Mouse (Mus musculus) liver, embryonic 16.5 days (tissue): ENCODE data around the gene Hipk2. TPM values are rescaled to one million over a fixed set of nuclear protein-coding genes. Genes with fewer than 3 reads are reported as not detected.
"Not testable (repeated sequence)": the region's sequence is repeated elsewhere in the genome, so short reads cannot be mapped to it uniquely, and the experiment has no call there.

Source experiments
- ATAC-seq: fragments of 200-750 bp; cut with Nextera tagmentation; 2 replicates; pipeline ENCODE4 v1.8.0; 2017; ENCODE audit warnings: low read depth, mild to moderate bottlenecking, moderate number of reproducible peaks, moderate library complexity
- H3K27ac ChIP-seq: fragments of 300-500 bp; sonication (generic); 2 replicates; pipeline ENCODE4 v1.5.1; 2014; ENCODE audit warnings: mild to moderate bottlenecking, low read length
- H3K27me3 ChIP-seq: fragments of 300-500 bp; sonication (generic); 2 replicates; pipeline ENCODE4 v1.6.1; 2014; ENCODE audit warnings: low read depth, low read length, mixed read lengths; ENCODE audit not compliant: control insufficient read depth, insufficient read depth
- H3K36me3 ChIP-seq: fragments of 300-500 bp; sonication (generic); 2 replicates; pipeline ENCODE4 v1.6.1; 2014; ENCODE audit warnings: mild to moderate bottlenecking; ENCODE audit not compliant: control insufficient read depth, insufficient read depth
- H3K4me1 ChIP-seq: fragments of 300-500 bp; sonication (generic); 2 replicates; pipeline ENCODE4 v1.6.1; 2014; ENCODE audit warnings: low read depth, low read length, mixed read lengths; ENCODE audit not compliant: control insufficient read depth
- H3K4me2 ChIP-seq: fragments of 300-500 bp; sonication (generic); 2 replicates; pipeline ENCODE4 v1.6.1; 2014; ENCODE audit warnings: low read depth, low read length, mixed read lengths
- H3K4me3 ChIP-seq: fragments of 300-500 bp; sonication (generic); 2 replicates; pipeline ENCODE4 v1.5.1; 2014; ENCODE audit warnings: low read depth, mild to moderate bottlenecking, low read length
- H3K9ac ChIP-seq: fragments of 300-500 bp; sonication (generic); 2 replicates; pipeline ENCODE4 v1.6.1; 2014; ENCODE audit warnings: low read depth, low read length
- H3K9me3 ChIP-seq: fragments of 300-500 bp; sonication (generic); replicated peaks from 2 replicates; pipeline ENCODE4 v1.6.1; 2016; ENCODE audit warnings: low read length; ENCODE audit not compliant: control insufficient read depth
- WGBS: fragments of 180-500 bp; shearing (Covaris S2); extraction: QIAGEN DNeasy Blood & Tissue Kit; methylation state at CpG from one replicate; pipeline ENCODE4 v1.1.7; 2014; ENCODE audit not compliant: insufficient replicate concordance; 5-methylcytosine and 5-hydroxymethylcytosine counted together
- polyA plus RNA-seq: library from polyadenylated mRNA; unstranded; fragments of >200 nt; fragmentation: Nextera tagmentation; extraction: Ambion mirVana; gene quantifications from 2 replicates; pipeline ENCODE4 v1.2.1, GENCODE M21; 2015

Hipk2 gene
- polyA plus RNA-seq, 1 experiment from 2014 or later, result 19.8 TPM

DNA sequence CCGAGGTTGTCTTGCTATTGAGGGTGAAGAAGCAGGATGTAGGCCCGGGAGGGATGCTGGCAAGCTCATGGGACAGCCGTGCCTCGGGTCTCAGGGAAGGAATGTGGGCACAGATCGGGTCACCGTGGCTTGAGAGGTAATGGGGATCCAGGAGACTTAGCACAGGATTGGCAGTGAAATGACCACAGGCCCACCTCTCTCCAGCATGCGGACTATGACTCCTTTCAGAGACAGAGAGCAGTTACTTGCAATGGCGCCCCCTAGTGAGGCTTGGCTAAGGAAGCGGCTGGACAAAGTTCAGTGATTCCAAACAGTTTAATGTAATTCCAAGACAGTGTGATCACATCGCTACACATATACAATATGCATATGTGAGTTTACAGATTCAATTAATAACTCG is 188.7 kb downstream of the Hipk2 start:
- no peaks in the 10 kb centered on the region for H3K4me1 ChIP-seq
- H3K9ac ChIP-seq, result no peak overlapping the region
- no peak overlapping the region for H3K4me3 ChIP-seq
- no peak for ATAC-seq
- H3K27ac ChIP-seq, result no peak overlapping the region
- no peaks in the 10 kb centered on the region for H3K27me3 ChIP-seq
- H3K36me3 ChIP-seq, result peaks cover 8% of the 10 kb centered on the region
- H3K4me2 ChIP-seq, result no peak overlapping the region
- WGBS, result 68% methylated on average over 11 of the region's 11 CpGs
- no peaks in the 10 kb centered on the region for H3K9me3 ChIP-seq

- no peaks in the 10 kb centered on the region for H3K4me1 ChIP-seq
- no peak overlapping the region for H3K4me2 ChIP-seq
- H3K9ac ChIP-seq, result no peak overlapping the region
- no peak overlapping the region for H3K27ac ChIP-seq
- 51% methylated on average over 2 of the region's 2 CpGs for WGBS
- H3K27me3 ChIP-seq, result no peaks in the 10 kb centered on the region
- no peak for ATAC-seq
- H3K9me3 ChIP-seq, result no peaks in the 10 kb centered on the region
- no peak overlapping the region for H3K4me3 ChIP-seq
- H3K36me3 ChIP-seq, result peaks cover 5% of the 10 kb centered on the region
These were observed 193.4 kb downstream of the Hipk2 start for GRCm38 (mm10) chr6:38682532-38682931.

DNA sequence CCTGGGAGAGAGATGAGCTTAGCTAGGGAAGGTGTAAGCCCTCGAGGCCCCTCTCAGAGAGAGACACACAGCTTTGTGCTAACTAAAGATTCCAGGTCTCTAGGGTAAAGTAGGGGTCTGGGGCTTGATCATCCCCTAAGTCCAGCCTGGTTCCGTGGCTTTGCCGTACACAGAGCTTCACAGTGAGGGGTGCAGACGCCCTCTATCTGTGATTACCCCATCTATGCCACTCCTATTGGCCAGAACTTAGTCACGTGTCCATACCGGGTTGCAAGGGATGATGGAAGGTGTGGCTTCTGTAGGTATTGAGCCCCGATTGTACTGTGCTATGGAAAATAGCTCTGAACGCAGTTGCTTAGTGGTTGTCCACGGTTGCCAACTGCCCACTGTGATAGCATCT is 198.3 kb downstream of the Hipk2 start:
- 54% methylated on average over 9 of the region's 9 CpGs for WGBS
- H3K4me2 ChIP-seq, result no peak overlapping the region

DNA sequence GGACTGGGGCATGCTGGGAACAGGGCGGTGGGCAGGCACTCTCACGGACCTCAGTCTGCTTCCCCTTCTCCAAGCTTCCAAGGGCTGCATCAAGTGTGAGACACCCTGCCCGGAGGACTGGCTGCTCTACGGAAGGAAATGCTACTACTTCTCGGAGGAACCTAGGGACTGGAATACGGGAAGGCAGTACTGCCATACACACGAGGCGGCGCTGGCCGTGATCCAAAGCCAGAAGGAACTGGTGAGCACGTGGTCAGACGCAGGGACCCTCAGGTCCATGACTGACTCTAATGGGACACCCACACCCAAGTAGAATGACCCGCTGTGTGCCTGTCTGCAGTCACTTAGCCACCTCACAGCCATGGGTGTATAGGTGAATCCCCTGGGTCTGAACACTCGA is 199.2 kb downstream of the Hipk2 start:
- 63% methylated on average over 14 of the region's 14 CpGs for WGBS
- Histone ChIP-seq H3K36me3 (no peaks in the 10 kb centered on the region), H3K9me3 (no peaks in the 10 kb centered on the region), H3K4me3 (no peak overlapping the region), H3K4me1 (no peaks in the 10 kb centered on the region; the same call in 1 of the 2 replicates), H3K9ac (no peak overlapping the region), H3K4me2 (no peak overlapping the region), H3K27me3 (no peaks in the 10 kb centered on the region), H3K27ac (no peak overlapping the region)
- no peak for ATAC-seq

More for the DNA sequence above, 198.3 kb downstream of the Hipk2 start:
- Histone ChIP-seq H3K36me3 (no peaks in the 10 kb centered on the region), H3K9ac (no peak overlapping the region), H3K4me3 (no peak overlapping the region), H3K9me3 (no peaks in the 10 kb centered on the region), H3K27ac (no peak overlapping the region), H3K4me1 (no peaks in the 10 kb centered on the region; the same call in 1 of the 2 replicates), H3K27me3 (no peaks in the 10 kb centered on the region)
- ATAC-seq, result no peak

DNA sequence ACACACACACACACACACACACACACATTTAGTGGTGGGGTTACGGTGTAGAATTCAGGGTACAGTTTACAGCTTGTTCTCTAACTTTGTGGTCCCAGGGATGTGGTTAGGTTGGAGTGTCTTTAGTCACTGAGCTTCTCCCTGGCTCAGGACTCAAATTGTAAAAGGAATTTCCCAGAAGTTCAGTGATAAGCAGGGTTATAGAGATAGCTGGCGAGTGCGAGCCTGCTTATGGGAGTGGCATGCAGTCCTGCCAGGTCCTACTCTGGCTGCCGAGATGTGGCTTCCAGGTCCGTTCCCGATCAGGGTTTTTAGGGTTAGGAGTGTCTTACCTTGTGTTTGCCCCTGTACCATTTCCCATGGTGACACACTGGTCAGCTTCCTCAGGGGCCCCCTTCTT is 199.7 kb downstream of the Hipk2 start:
- H3K4me2 ChIP-seq, result no peak overlapping the region
- H3K36me3 ChIP-seq, result no peaks in the 10 kb centered on the region
- H3K9me3 ChIP-seq, result no peaks in the 10 kb centered on the region
- WGBS, result 45% methylated on average over 6 of the region's 6 CpGs
- no peak overlapping the region for H3K4me3 ChIP-seq
- peaks cover 2% of the 10 kb centered on the region; the same call in 1 of the 2 replicates for H3K4me1 ChIP-seq
- no peak for ATAC-seq
- H3K27ac ChIP-seq, result no peak overlapping the region
- H3K9ac ChIP-seq, result no peak overlapping the region
- H3K27me3 ChIP-seq, result no peaks in the 10 kb centered on the region

- Histone ChIP-seq H3K36me3 (no peaks in the 10 kb centered on the region), H3K4me3 (no peak overlapping the region), H3K4me1 (peaks cover 3% of the 10 kb centered on the region; the same call in 1 of the 2 replicates), H3K27me3 (no peaks in the 10 kb centered on the region; the same call in 1 of the 2 replicates), H3K9ac (no peak overlapping the region), H3K9me3 (no peaks in the 10 kb centered on the region), H3K4me2 (no peak overlapping the region), H3K27ac (no peak overlapping the region)
- WGBS, result 47% methylated on average over 3 of the region's 3 CpGs
- no peak for ATAC-seq
These were observed 204.0 kb downstream of the Hipk2 start for GRCm38 (mm10) chr6:38672011-38672410.

DNA sequence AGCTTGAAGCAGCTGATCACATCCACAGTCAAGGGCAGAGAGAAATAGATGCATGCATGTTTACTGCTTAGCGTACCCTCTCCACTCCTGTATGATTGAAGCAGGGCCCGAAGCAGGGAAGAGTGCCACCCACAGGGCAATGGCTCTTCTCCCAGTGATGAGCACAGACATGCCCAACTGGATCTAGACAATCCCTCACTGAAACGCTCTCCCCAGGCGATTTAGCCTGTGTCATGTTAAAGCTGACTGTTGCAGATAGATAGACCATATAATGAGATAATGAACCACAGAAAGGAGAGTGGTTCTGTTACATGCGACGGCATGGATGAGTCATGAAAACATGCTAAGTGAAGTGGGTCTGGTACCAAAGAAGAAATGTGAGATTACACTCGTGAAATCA is 204.7 kb downstream of the Hipk2 start:
- ATAC-seq, result no peak
- no peak overlapping the region for H3K4me2 ChIP-seq
- WGBS, result 40% methylated on average over 7 of the region's 7 CpGs
- no peak overlapping the region for H3K4me3 ChIP-seq
- no peaks in the 10 kb centered on the region for H3K36me3 ChIP-seq
- H3K27ac ChIP-seq, result no peak overlapping the region
- no peak overlapping the region for H3K9ac ChIP-seq
- peaks cover 3% of the 10 kb centered on the region; the same call in 1 of the 2 replicates for H3K4me1 ChIP-seq
- H3K9me3 ChIP-seq, result no peaks in the 10 kb centered on the region
- no peaks in the 10 kb centered on the region; the same call in 1 of the 2 replicates for H3K27me3 ChIP-seq

GRCm38 (mm10) chr6:38670488-38670887 is 205.5 kb downstream of the Hipk2 start:
- H3K9me3 ChIP-seq, H3K4me1 ChIP-seq, H3K4me2 ChIP-seq, H3K9ac ChIP-seq, H3K27ac ChIP-seq, H3K4me3 ChIP-seq, ATAC-seq, H3K36me3 ChIP-seq, H3K27me3 ChIP-seq: not testable (repeated sequence)
- WGBS, result 45% methylated on average over 1 of the region's 1 CpGs

DNA sequence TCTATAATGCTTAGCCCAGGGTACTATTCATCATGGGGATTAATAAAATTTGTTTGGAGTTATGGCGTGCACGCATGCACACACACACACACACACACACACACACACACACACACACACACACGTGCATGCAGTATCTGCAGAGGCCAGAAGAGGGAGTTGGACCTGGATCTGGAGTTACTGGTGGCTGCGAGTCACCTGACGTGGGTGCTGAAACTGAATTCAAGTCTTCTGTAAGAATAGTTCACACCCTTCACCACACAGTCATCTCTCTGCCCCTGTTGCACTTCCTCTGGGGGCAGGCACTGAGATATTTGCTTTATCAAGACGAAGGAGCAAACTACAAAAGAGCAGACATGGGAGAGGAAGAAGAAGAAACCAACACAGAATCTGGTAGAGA is 206.4 kb downstream of the Hipk2 start:
- Histone ChIP-seq H3K27ac (no peak overlapping the region), H3K27me3 (peaks cover 14% of the 10 kb centered on the region), H3K9ac (no peak overlapping the region), H3K4me2 (no peak overlapping the region), H3K9me3 (no peaks in the 10 kb centered on the region), H3K36me3 (no peaks in the 10 kb centered on the region), H3K4me3 (no peak overlapping the region), H3K4me1 (peaks cover 3% of the 10 kb centered on the region; the same call in 1 of the 2 replicates)
- WGBS, result 35% methylated on average over 6 of the region's 6 CpGs
- no peak for ATAC-seq
